Mouse (Mus musculus): Measurements from ENCODE around the gene Apbb1. TPM values are rescaled to one million over a fixed set of nuclear protein-coding genes. Genes with fewer than 3 reads are reported as not detected.

Gene Apbb1
- polyA plus RNA-seq, 1 experiment from 2014 or later = 62.2 TPM

DNA sequence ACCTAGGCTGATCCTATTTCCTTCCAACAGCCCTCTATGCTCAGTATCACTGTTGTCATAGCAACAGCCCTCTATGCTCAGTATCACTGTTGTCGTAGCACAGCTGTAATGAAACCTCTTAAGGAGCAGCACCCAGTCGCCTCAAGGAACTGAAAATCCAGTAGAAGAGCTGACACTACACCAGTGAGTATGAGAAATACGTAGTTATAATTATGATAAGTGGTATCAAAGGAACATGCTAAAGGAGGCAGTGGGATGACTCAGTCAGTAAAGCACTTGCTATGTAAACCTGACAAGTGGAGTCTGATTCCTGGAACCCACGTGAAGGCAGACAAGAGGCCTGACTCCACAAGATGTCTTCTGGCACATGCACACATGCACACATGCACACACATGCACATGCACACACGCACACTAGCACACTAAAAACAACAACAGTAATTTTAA lies 67.6 kb downstream of the Apbb1 start:
- Histone ChIP-seq H3K36me3 (ENCODE audit: insufficient read depth, low read length) (no peaks in the 10 kb centered on the region), H3K4me1 (ENCODE audit: insufficient read depth, low read length) (no peaks in the 10 kb centered on the region), H3K9me3 (ENCODE audit: low read length) (no peaks in the 10 kb centered on the region), H3K27me3 (ENCODE audit: insufficient read depth, low read length) (no peaks in the 10 kb centered on the region), H3K4me3 (ENCODE audit: low read length) (no peak overlapping the region), H3K27ac (ENCODE audit: low read length) (no peak overlapping the region), H3K4me2 (replicated peaks; ENCODE audit: low read depth, low read length) (no peak overlapping the region), H3K9ac (replicated peaks; ENCODE audit: low read length) (no peak overlapping the region)
- no peak for ATAC-seq (ENCODE audit: low FRiP score, low TSS enrichment)
- 47% methylated on average over 5 of the region's 5 CpGs for WGBS

DNA sequence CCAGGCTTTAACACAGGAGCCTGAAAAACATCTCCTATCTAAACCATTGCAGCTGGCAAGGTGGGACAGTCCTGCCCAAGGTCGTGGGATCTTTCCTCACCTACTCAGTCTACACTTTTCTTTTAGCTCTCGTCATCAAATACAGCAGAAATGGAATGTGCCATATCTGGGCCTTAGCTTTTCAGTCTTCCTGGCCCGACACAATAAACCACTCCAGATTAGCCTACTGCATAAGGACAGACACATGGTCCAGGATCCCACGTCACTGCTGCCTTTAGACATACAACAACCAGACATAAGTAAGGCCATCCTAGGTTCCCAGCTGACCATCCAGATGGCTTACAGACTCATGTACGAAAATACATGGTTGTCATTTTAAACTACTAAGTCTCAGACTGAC lies 71.3 kb downstream of the Apbb1 start:
- Histone ChIP-seq H3K36me3 (ENCODE audit: insufficient read depth, low read length) (no peaks in the 10 kb centered on the region), H3K9ac (replicated peaks; ENCODE audit: low read length) (no peak overlapping the region), H3K9me3 (ENCODE audit: low read length) (no peaks in the 10 kb centered on the region), H3K4me3 (ENCODE audit: low read length) (no peak overlapping the region), H3K27ac (ENCODE audit: low read length) (no peak overlapping the region), H3K27me3 (ENCODE audit: insufficient read depth, low read length) (no peaks in the 10 kb centered on the region), H3K4me1 (ENCODE audit: insufficient read depth, low read length) (no peaks in the 10 kb centered on the region), H3K4me2 (replicated peaks; ENCODE audit: low read depth, low read length) (no peak overlapping the region)
- ATAC-seq (ENCODE audit: low FRiP score, low TSS enrichment) = no peak
- WGBS = 83% methylated on average over 5 of the region's 5 CpGs

Other genes starting within 250 kb of the Apbb1 start
- not detected in 2 replicates for gene Olfr690, start 247.5 kb downstream of the Apbb1 start, polyA plus RNA-seq (2015; fragmentation: Nextera tagmentation; extraction: Ambion mirVana)
- gene Olfr691, start 239.4 kb downstream of the Apbb1 start, polyA plus RNA-seq (2015; fragmentation: Nextera tagmentation; extraction: Ambion mirVana) = not detected in 2 replicates
- not detected in 2 replicates for gene Olfr692, start 213.4 kb downstream of the Apbb1 start, polyA plus RNA-seq (2015; fragmentation: Nextera tagmentation; extraction: Ambion mirVana)
- gene Gm5901, start 206.6 kb downstream of the Apbb1 start, polyA plus RNA-seq (2015; fragmentation: Nextera tagmentation; extraction: Ambion mirVana) = not detected in 2 replicates
- 47.2 and 49.2 TPM in 2 replicates for gene Fam160a2, start 181.6 kb downstream of the Apbb1 start, polyA plus RNA-seq (2015; fragmentation: Nextera tagmentation; extraction: Ambion mirVana)
- not detected in 2 replicates for gene Cnga4, start 177.1 kb downstream of the Apbb1 start, polyA plus RNA-seq (2015; fragmentation: Nextera tagmentation; extraction: Ambion mirVana)
- 0.67 and 0.85 TPM in 2 replicates for gene Cckbr, start 155.9 kb downstream of the Apbb1 start, polyA plus RNA-seq (2015; fragmentation: Nextera tagmentation; extraction: Ambion mirVana)
- 59.4 and 75.7 TPM in 2 replicates for gene Cavin3, start 99.4 kb downstream of the Apbb1 start, polyA plus RNA-seq (2015; fragmentation: Nextera tagmentation; extraction: Ambion mirVana)
- 58.7 and 60.7 TPM in 2 replicates for gene Smpd1, start 27.3 kb downstream of the Apbb1 start, polyA plus RNA-seq (2015; fragmentation: Nextera tagmentation; extraction: Ambion mirVana)
- gene Hpx, start 18.5 kb upstream of the Apbb1 start, polyA plus RNA-seq (2015; fragmentation: Nextera tagmentation; extraction: Ambion mirVana) = 1.3 and 1.7 TPM in 2 replicates
- gene Trim3, start 51.9 kb upstream of the Apbb1 start, polyA plus RNA-seq (2015; fragmentation: Nextera tagmentation; extraction: Ambion mirVana) = 38.7 and 39.2 TPM in 2 replicates
- gene Timm10b, start 58.4 kb upstream of the Apbb1 start, polyA plus RNA-seq (2015; fragmentation: Nextera tagmentation; extraction: Ambion mirVana) = 164 and 183 TPM in 2 replicates
- gene Arfip2, start 58.8 kb upstream of the Apbb1 start, polyA plus RNA-seq (2015; fragmentation: Nextera tagmentation; extraction: Ambion mirVana) = 92.4 and 92.5 TPM in 2 replicates
- gene Gm45799, start 58.9 kb upstream of the Apbb1 start, polyA plus RNA-seq (2015; fragmentation: Nextera tagmentation; extraction: Ambion mirVana) = 13.1 and 32.4 TPM in 2 replicates
- 1.7 and 2.0 TPM in 2 replicates for gene Dnhd1, start 69.2 kb upstream of the Apbb1 start, polyA plus RNA-seq (2015; fragmentation: Nextera tagmentation; extraction: Ambion mirVana)
- 377 and 439 TPM in 2 replicates for gene Ilk, start 154.9 kb upstream of the Apbb1 start, polyA plus RNA-seq (2015; fragmentation: Nextera tagmentation; extraction: Ambion mirVana)
- 42.9 TPM in 2 replicates for gene Rrp8, start 155.7 kb upstream of the Apbb1 start, polyA plus RNA-seq (2015; fragmentation: Nextera tagmentation; extraction: Ambion mirVana)
- gene Taf10, start 162.7 kb upstream of the Apbb1 start, polyA plus RNA-seq (2015; fragmentation: Nextera tagmentation; extraction: Ambion mirVana) = 107 and 121 TPM in 2 replicates
- gene Tpp1, start 170.6 kb upstream of the Apbb1 start, polyA plus RNA-seq (2015; fragmentation: Nextera tagmentation; extraction: Ambion mirVana) = 120 and 123 TPM in 2 replicates
- gene Dchs1, start 206.0 kb upstream of the Apbb1 start, polyA plus RNA-seq (2015; fragmentation: Nextera tagmentation; extraction: Ambion mirVana) = 10.4 and 10.5 TPM in 2 replicates
- 378 and 386 TPM in 2 replicates for gene Mrpl17, start 229.4 kb upstream of the Apbb1 start, polyA plus RNA-seq (2015; fragmentation: Nextera tagmentation; extraction: Ambion mirVana)